Mouse (Mus musculus): ENCODE measurements around the gene Gpr171. TPM values are rescaled to one million over a fixed set of nuclear protein-coding genes. Genes with fewer than 3 reads are reported as not detected.

The Gpr171 gene
- 0.08 and 0.15 TPM in 2 replicates for polyA plus RNA-seq (2012; rRNA removed)

GRCm38 (mm10) chr3:59101218-59101986, at the start of gene Gpr171:
TSS of gene Gpr171 (minus strand) at chr3:59101821.

Other genes with a start within 250 kb of the Gpr171 start
- 0.01 and 0.61 TPM in 2 replicates for gene Clrn1, start 216.5 kb downstream of the Gpr171 start, polyA plus RNA-seq (2012; rRNA removed)
- 4.8 and 4.9 TPM in 2 replicates for gene Med12l, start 96.0 kb downstream of the Gpr171 start, polyA plus RNA-seq (2012; rRNA removed)
- 0.19 and 0.41 TPM in 2 replicates for gene P2ry14, start 51.8 kb upstream of the Gpr171 start, polyA plus RNA-seq (2012; rRNA removed)
- gene Gpr87, start 93.3 kb upstream of the Gpr171 start, polyA plus RNA-seq (2012; rRNA removed) = 0.04 TPM in 1 of 2 replicates, not detected in the other
- gene P2ry13, start 109.1 kb upstream of the Gpr171 start, polyA plus RNA-seq (2012; rRNA removed) = 0.47 and 0.80 TPM in 2 replicates
- gene P2ry12, start 161.1 kb upstream of the Gpr171 start, polyA plus RNA-seq (2012; rRNA removed) = 1.5 and 2.6 TPM in 2 replicates
- gene Igsf10, start 242.6 kb upstream of the Gpr171 start, polyA plus RNA-seq (2012; rRNA removed) = 2.2 and 5.8 TPM in 2 replicates

Measured in central nervous system, embryonic 11.5 days (tissue).